In the genomic region with DNA sequence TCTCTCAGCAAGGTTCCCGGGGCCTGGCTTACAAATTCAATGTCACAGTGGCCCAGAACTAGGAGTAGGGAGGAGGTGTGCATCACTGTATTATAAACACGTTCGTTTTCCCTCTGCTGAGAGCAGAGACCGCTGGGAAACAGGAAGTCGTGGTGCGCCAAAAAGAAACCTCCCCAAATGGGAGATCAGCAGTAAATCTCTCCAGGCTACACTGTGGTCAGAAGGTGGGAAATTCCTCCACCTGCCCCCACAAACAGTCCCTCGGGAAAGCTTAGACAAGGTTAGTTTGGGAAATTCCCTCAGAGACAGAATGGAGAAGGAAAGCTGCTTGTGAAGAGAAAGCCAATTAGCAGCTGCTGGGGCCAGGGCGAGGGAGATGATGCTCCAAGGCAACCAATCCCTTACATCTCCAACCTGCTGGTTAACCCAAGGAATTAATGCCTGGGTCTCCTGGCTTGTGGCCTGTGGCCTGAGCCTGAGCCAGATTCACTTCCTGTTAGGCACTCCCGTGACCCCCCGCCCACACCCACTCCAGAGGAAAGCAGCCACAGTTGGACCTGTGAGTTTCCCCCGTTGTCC, we compare ENCODE assay signal across 8 mouse cellular contexts. TPM values are rescaled to one million over a fixed set of nuclear protein-coding genes. Genes with fewer than 3 reads are reported as not detected.
A peak's percentile ranks its signal among the peaks of the same experiment; 100 is the strongest.
DNase-seq lines count a peak whose midpoint lies in the region; ATAC-seq lines count a peak whose summit lies in the region.

No protein-coding gene starts in this region.

- DNase-seq in layer of hippocampus, adult 9-11 months, result peak; percentile 78
- no peak for DNase-seq in layer of hippocampus, adult 18-20 months (ENCODE audit: low spot score in 2 of 2)
- DNase-seq in intestine, embryonic 14.5 days (ENCODE audit: low spot score), result peak; percentile 66
- no peak for DNase-seq in liver, embryonic 13.5 days
- DNase-seq in ovary, postnatal 14 days (ENCODE audit: low spot score), result peak; percentile 25
- DNase-seq in urinary bladder, postnatal 25 days (ENCODE audit: low spot score), result peak; percentile 51
- DNase-seq in midbrain, embryonic 14.5 days, result no peak

- no peak overlapping the region for H3K9ac ChIP-seq in intestine, embryonic 14.5 days (ENCODE audit: low read length)
- H3K9ac ChIP-seq in liver, embryonic 13.5 days, result no peak overlapping the region
- no peak overlapping the region for H3K9ac ChIP-seq in midbrain, embryonic 14.5 days (replicated peaks; ENCODE audit: low read length)

- peak overlapping the region; percentile 33; the same call in 1 of the 2 replicates for H3K4me2 ChIP-seq in intestine, embryonic 14.5 days (ENCODE audit: low read length)
- peak overlapping the region; percentile 43 for H3K4me2 ChIP-seq in liver, embryonic 13.5 days
- no peak overlapping the region for H3K4me2 ChIP-seq in midbrain, embryonic 14.5 days (ENCODE audit: low read length)

- peak overlapping the region; percentile 65 for H3K27ac ChIP-seq in brown adipose tissue, adult 24 weeks (replicated peaks; ENCODE audit: low read depth, low read length)
- H3K27ac ChIP-seq in intestine, embryonic 14.5 days (ENCODE audit: low read depth), result no peak overlapping the region
- H3K27ac ChIP-seq in liver, embryonic 13.5 days, result no peak overlapping the region
- H3K27ac ChIP-seq in midbrain, embryonic 14.5 days (replicated peaks; ENCODE audit: low read depth, low read length), result no peak overlapping the region

- no peaks in the 10 kb centered on the region for H3K27me3 ChIP-seq in intestine, embryonic 14.5 days (replicated peaks; ENCODE audit: control insufficient read depth, insufficient read depth, low read length)
- H3K27me3 ChIP-seq in liver, embryonic 13.5 days, result no peaks in the 10 kb centered on the region
- no peaks in the 10 kb centered on the region for H3K27me3 ChIP-seq in midbrain, embryonic 14.5 days (ENCODE audit: control insufficient read depth, insufficient read depth, low read length)

- H3K9me3 ChIP-seq in intestine, embryonic 14.5 days (ENCODE audit: control insufficient read depth, low read length), result no peaks in the 10 kb centered on the region
- H3K9me3 ChIP-seq in liver, embryonic 13.5 days (replicated peaks), result no peaks in the 10 kb centered on the region
- no peaks in the 10 kb centered on the region for H3K9me3 ChIP-seq in midbrain, embryonic 14.5 days (ENCODE audit: control insufficient read depth, low read length)

- H3K36me3 ChIP-seq in intestine, embryonic 14.5 days (ENCODE audit: control insufficient read depth, insufficient read depth, low read length), result no peaks in the 10 kb centered on the region
- no peaks in the 10 kb centered on the region for H3K36me3 ChIP-seq in liver, embryonic 13.5 days
- no peaks in the 10 kb centered on the region for H3K36me3 ChIP-seq in midbrain, embryonic 14.5 days (ENCODE audit: control insufficient read depth, insufficient read depth, low read length)

- WGBS in intestine, embryonic 14.5 days, result 42% methylated on average over 11 of the region's 11 CpGs
- WGBS in liver, embryonic 13.5 days (ENCODE audit: insufficient replicate concordance), result 23% methylated on average over 11 of the region's 11 CpGs
- WGBS in midbrain, embryonic 14.5 days, result 78% methylated on average over 11 of the region's 11 CpGs

- ATAC-seq in intestine, embryonic 14.5 days (replicated peaks; ENCODE audit: low FRiP score, low TSS enrichment, low read depth), result no peak
- ATAC-seq in liver, embryonic 13.5 days (ENCODE audit: low read depth), result no peak
- no peak for ATAC-seq in midbrain, embryonic 14.5 days (ENCODE audit: low FRiP score, low TSS enrichment)

- peaks cover 14% of the 10 kb centered on the region for H3K4me1 ChIP-seq in brown adipose tissue, adult 24 weeks (ENCODE audit: control insufficient read depth, insufficient read depth, insufficient read length, low read length)
- peaks cover 17% of the 10 kb centered on the region for H3K4me1 ChIP-seq in intestine, embryonic 14.5 days (replicated peaks; ENCODE audit: control insufficient read depth, insufficient read depth, low read length)
- peaks cover 7% of the 10 kb centered on the region; the same call in 1 of the 2 replicates for H3K4me1 ChIP-seq in liver, embryonic 13.5 days (replicated peaks)
- H3K4me1 ChIP-seq in midbrain, embryonic 14.5 days (ENCODE audit: control insufficient read depth, insufficient read depth, low read length), result peaks cover 4% of the 10 kb centered on the region; the same call in 1 of the 2 replicates

- peak overlapping the region; percentile 41 for H3K4me3 ChIP-seq in brown adipose tissue, adult 24 weeks (ENCODE audit: insufficient read depth, low read depth, low read length)
- H3K4me3 ChIP-seq in intestine, embryonic 14.5 days (ENCODE audit: low read depth, low read length), result no peak overlapping the region
- 0 out of 2 replicates have a peak overlapping the region, but pooled peaks have one; percentile 3 for H3K4me3 ChIP-seq in liver, embryonic 13.5 days (replicated peaks)
- no peak overlapping the region for H3K4me3 ChIP-seq in midbrain, embryonic 14.5 days (replicated peaks; ENCODE audit: low read depth, low read length)

RNA-seq across cellular contexts. Expression of gene Peli1, which starts 57.2 kb away (rescaled TPM):
- total RNA-seq in layer of hippocampus, adult 18-20 months (2021), result 10 to 100 TPM; 45.9 to 48.2 TPM
- polyA plus RNA-seq in brown adipose tissue, adult 24 weeks (2012; ENCODE audit: insufficient read depth, insufficient read length, missing spikeins), result 7.5 and 7.7 TPM in 2 replicates
- polyA plus RNA-seq in intestine, embryonic 14.5 days (2014; fragmentation: Nextera tagmentation; extraction: Ambion mirVana), result 39.5 and 41.2 TPM in 2 replicates
- polyA plus RNA-seq in liver, embryonic 13.5 days (2015; fragmentation: Nextera tagmentation; extraction: Ambion mirVana), result 10.5 and 12.0 TPM in 2 replicates
- polyA plus RNA-seq in midbrain, embryonic 14.5 days (2014; fragmentation: Nextera tagmentation; extraction: Ambion mirVana), result 82.4 and 104 TPM in 2 replicates

Comparison
In these comparisons a context has a peak if more than half of its experiments do, and no peak if none do; other contexts are left out.
1. DNase-seq: peak in layer of hippocampus, adult 9-11 months (single experiment), intestine, embryonic 14.5 days (single experiment), ovary, postnatal 14 days (single experiment) and urinary bladder, postnatal 25 days (single experiment); none in layer of hippocampus, adult 18-20 months (0 of 2), liver, embryonic 13.5 days (single experiment) and midbrain, embryonic 14.5 days (single experiment).
2. H3K4me3 ChIP-seq: peak in brown adipose tissue, adult 24 weeks (single experiment) and liver, embryonic 13.5 days (single experiment); none in intestine, embryonic 14.5 days (single experiment) and midbrain, embryonic 14.5 days (single experiment).